Mouse (Mus musculus) gastrocnemius, postnatal 4 days (tissue): ENCODE results near the gene Tsga13. TPM values are rescaled to one million over a fixed set of nuclear protein-coding genes. Genes with fewer than 3 reads are reported as not detected.
A peak's percentile ranks its signal among the peaks of the same experiment; 100 is the strongest.

Source experiments
- DNase-seq, 2 experiments: peaks; one replicate each; pipeline ENCODE4 v3.0.0; 2021 to 2022; ENCODE audit warnings: low spot score in 2 of 2, mixed read lengths in 2 of 2
- total RNA-seq, 2 experiments: library from RNA; stranded (reverse); gene quantifications; 2 replicates each; pipeline ENCODE4 v1.2.3; 2021

The Tsga13 gene
- total RNA-seq, 2 experiments from 2014 or later = 0.52 to 0.96 TPM

GRCm38 (mm10) chr6:30865031-30865678 is 50.2 kb downstream of the Tsga13 start:
- no peak for DNase-seq

GRCm38 (mm10) chr6:30855956-30856355 is 59.4 kb downstream of the Tsga13 start:
- no peak for DNase-seq

- DNase-seq = no peak
These were observed 60.2 kb downstream of the Tsga13 start for GRCm38 (mm10) chr6:30855205-30855604.

- DNase-seq = peak in 1 of 2 experiments; percentile 17
These were observed 65.6 kb downstream of the Tsga13 start for GRCm38 (mm10) chr6:30849818-30850217.

Other genes starting within 250 kb of the Tsga13 start
- gene Cep41, start 221.8 kb downstream of the Tsga13 start, total RNA-seq = 10 to 100 TPM; 22.2 to 23.0 TPM
- 1,000 to 10,000 TPM in 1 of 2 experiments, 100 to 1,000 TPM in 1; 835 to 1,053 TPM for gene Mest, start 192.0 kb downstream of the Tsga13 start, total RNA-seq
- gene Copg2, start 18.8 kb downstream of the Tsga13 start, total RNA-seq = 10 to 100 TPM; 43.7 to 44.4 TPM
- gene Klf14, start 43.5 kb upstream of the Tsga13 start, total RNA-seq = 10 to 100 TPM; 13.4 TPM